Mouse (Mus musculus) large intestine, adult 2 months (tissue): ENCODE measurements around the gene Upk1a. TPM values are rescaled to one million over a fixed set of nuclear protein-coding genes. Genes with fewer than 3 reads are reported as not detected.

Source experiments
- polyA plus RNA-seq: library from polyadenylated mRNA; depleted of rRNA; stranded (reverse); fragments of >200 nt; gene quantifications from 2 replicates; pipeline ENCODE4 v1.2.3, GENCODE M21; 2012; rRNA removed

Gene Upk1a
- polyA plus RNA-seq, 1 experiment: 8.0 TPM

Other genes starting within 250 kb of the Upk1a start
- 109 and 121 TPM in 2 replicates for gene Tyrobp, start 199.1 kb downstream of the Upk1a start, polyA plus RNA-seq
- 18.0 and 22.2 TPM in 2 replicates for gene Hcst, start 193.0 kb downstream of the Upk1a start, polyA plus RNA-seq
- gene Nfkbid, start 191.1 kb downstream of the Upk1a start, polyA plus RNA-seq: 8.6 and 9.0 TPM in 2 replicates
- 54.6 and 86.3 TPM in 2 replicates for gene Aplp1, start 167.3 kb downstream of the Upk1a start, polyA plus RNA-seq
- gene Kirrel2, start 155.2 kb downstream of the Upk1a start, polyA plus RNA-seq: 0.06 and 0.08 TPM in 2 replicates
- gene Nphs1, start 154.5 kb downstream of the Upk1a start, polyA plus RNA-seq: 0.17 and 0.18 TPM in 2 replicates
- 1.6 and 7.7 TPM in 2 replicates for gene Prodh2, start 119.2 kb downstream of the Upk1a start, polyA plus RNA-seq
- gene Arhgap33, start 77.8 kb downstream of the Upk1a start, polyA plus RNA-seq: 5.1 and 9.4 TPM in 2 replicates
- gene Hspb6, start 60.7 kb downstream of the Upk1a start, polyA plus RNA-seq: 84.8 and 94.7 TPM in 2 replicates
- gene Proser3, start 60.5 kb downstream of the Upk1a start, polyA plus RNA-seq: 4.3 and 7.3 TPM in 2 replicates
- gene Lin37, start 53.0 kb downstream of the Upk1a start, polyA plus RNA-seq: 44.9 and 45.8 TPM in 2 replicates
- 46.2 and 48.2 TPM in 2 replicates for gene U2af1l4, start 49.5 kb downstream of the Upk1a start, polyA plus RNA-seq
- gene Gm49396, start 49.5 kb downstream of the Upk1a start, polyA plus RNA-seq: 2.1 TPM in 2 replicates
- 186 and 239 TPM in 2 replicates for gene Psenen, start 49.2 kb downstream of the Upk1a start, polyA plus RNA-seq
- 9.2 and 10.3 TPM in 2 replicates for gene Igflr1, start 47.4 kb downstream of the Upk1a start, polyA plus RNA-seq
- 31.5 and 37.2 TPM in 2 replicates for gene Kmt2b, start 24.1 kb downstream of the Upk1a start, polyA plus RNA-seq
- gene Zbtb32, start 13.9 kb downstream of the Upk1a start, polyA plus RNA-seq: 2.1 and 2.2 TPM in 2 replicates
- gene Cox6b1, start 13.3 kb upstream of the Upk1a start, polyA plus RNA-seq: 933 and 1,035 TPM in 2 replicates
- gene Etv2, start 23.0 kb upstream of the Upk1a start, polyA plus RNA-seq: not detected in 2 replicates
- 52.1 and 56.3 TPM in 2 replicates for gene Rbm42, start 37.5 kb upstream of the Upk1a start, polyA plus RNA-seq
- 10.0 and 12.7 TPM in 2 replicates for gene Haus5, start 52.1 kb upstream of the Upk1a start, polyA plus RNA-seq
- gene Pmis2, start 58.8 kb upstream of the Upk1a start, polyA plus RNA-seq: not detected in 2 replicates
- gene 2200002J24Rik, start 86.1 kb upstream of the Upk1a start, polyA plus RNA-seq: 0.79 and 1.9 TPM in 2 replicates
- gene Atp4a, start 99.4 kb upstream of the Upk1a start, polyA plus RNA-seq: 0.71 and 1.2 TPM in 2 replicates
- gene Tmem147, start 116.7 kb upstream of the Upk1a start, polyA plus RNA-seq: 227 and 258 TPM in 2 replicates
- not detected in 2 replicates for gene Gapdhs, start 130.8 kb upstream of the Upk1a start, polyA plus RNA-seq
- gene Sbsn, start 138.6 kb upstream of the Upk1a start, polyA plus RNA-seq: 0.69 and 0.73 TPM in 2 replicates
- 3.4 and 4.9 TPM in 2 replicates for gene Dmkn, start 150.9 kb upstream of the Upk1a start, polyA plus RNA-seq
- 0.41 TPM in 1 of 2 replicates, not detected in the other for gene Krtdap, start 175.0 kb upstream of the Upk1a start, polyA plus RNA-seq
- 11.1 and 13.6 TPM in 2 replicates for gene Ffar2, start 210.9 kb upstream of the Upk1a start, polyA plus RNA-seq
- gene Ffar3, start 243.3 kb upstream of the Upk1a start, polyA plus RNA-seq: 1.6 and 2.7 TPM in 2 replicates
- 1.5 TPM in 2 replicates for gene Ffar1, start 248.7 kb upstream of the Upk1a start, polyA plus RNA-seq